Mouse (Mus musculus) thymus, adult 2 months (tissue): Measurements from ENCODE around the gene Cyth1. TPM values are rescaled to one million over a fixed set of nuclear protein-coding genes. Genes with fewer than 3 reads are reported as not detected.

Experiments used
- DNase-seq: peaks from one replicate; pipeline ENCODE4 v3.0.0; 2021
- H3K27ac ChIP-seq: fragments of 200-500 bp; 2 replicates; pipeline ENCODE4 v1.5.1; 2012; ENCODE audit warnings: low read length, control low read depth; ENCODE audit not compliant: control insufficient read depth, insufficient read depth
- H3K27me3 ChIP-seq: fragments of 200-500 bp; 2 replicates; pipeline ENCODE4 v1.6.1; 2012; ENCODE audit warnings: mild to moderate bottlenecking, low read length, moderate library complexity, mixed read lengths; ENCODE audit not compliant: control insufficient read depth, insufficient read depth
- H3K36me3 ChIP-seq: fragments of 200-500 bp; 2 replicates; pipeline ENCODE4 v1.6.1; 2012; ENCODE audit warnings: mild to moderate bottlenecking, low read length, moderate library complexity; ENCODE audit not compliant: control insufficient read depth, insufficient read depth
- H3K4me1 ChIP-seq: fragments of 200-500 bp; replicated peaks from 2 replicates; pipeline ENCODE4 v1.6.1; 2012; ENCODE audit warnings: low read length; ENCODE audit not compliant: control insufficient read depth, insufficient read depth
- H3K4me3 ChIP-seq: fragments of 200-500 bp; 2 replicates; pipeline ENCODE4 v1.5.1; 2012; ENCODE audit warnings: mild to moderate bottlenecking, low read length, control low read depth, moderate library complexity; ENCODE audit not compliant: control insufficient read depth, insufficient read depth
- CTCF ChIP-seq: fragments of 200-500 bp; IDR thresholded peaks from 2 replicates; pipeline ENCODE4 v1.5.1; 2012; ENCODE audit warnings: mild to moderate bottlenecking, control low read depth, low read length, moderate library complexity, borderline replicate concordance; ENCODE audit not compliant: control insufficient read depth, poor library complexity, insufficient read depth; ENCODE audit errors: extremely low read depth
- POLR2A ChIP-seq: fragments of 200-500 bp; IDR thresholded peaks from 2 replicates; pipeline ENCODE4 v1.6.1; 2012; ENCODE audit warnings: mild to moderate bottlenecking, low read length, control low read depth, moderate library complexity; ENCODE audit not compliant: control insufficient read depth, poor library complexity, insufficient read depth; ENCODE audit errors: extremely low read depth
- WGBS: fragments of 180-500 bp; shearing (Covaris S2); methylation state at CpG from one replicate; pipeline ENCODE4 v1.1.7; 2018; 5-methylcytosine and 5-hydroxymethylcytosine counted together
- polyA plus RNA-seq: library from polyadenylated mRNA; depleted of rRNA; stranded (reverse); fragments of >200 nt; gene quantifications from 2 replicates; pipeline ENCODE4 v1.2.3, GENCODE M21; 2012

Cyth1 gene
- polyA plus RNA-seq, 1 experiment, result 66.7 TPM

- DNase-seq, result no peak
- Histone ChIP-seq H3K36me3 (peaks cover 65% of the 10 kb centered on the region), H3K4me1 (no peaks in the 10 kb centered on the region), H3K27me3 (no peaks in the 10 kb centered on the region), H3K27ac (no peak overlapping the region), H3K4me3 (no peak overlapping the region)
- WGBS, result 80% methylated on average over 5 of the region's 5 CpGs
- no peak for TF ChIP-seq CTCF
- no peak for TF ChIP-seq POLR2A
Observed at GRCm38 (mm10) chr11:118178236-118178635, 70.2 kb downstream of the Cyth1 start.

GRCm38 (mm10) chr11:118174752-118175151, 73.6 kb downstream of the Cyth1 start:
- Histone ChIP-seq H3K4me3 (no peak overlapping the region), H3K27me3 (no peaks in the 10 kb centered on the region), H3K4me1 (no peaks in the 10 kb centered on the region), H3K36me3 (peaks cover 48% of the 10 kb centered on the region), H3K27ac (no peak overlapping the region)
- TF ChIP-seq CTCF (no peak), POLR2A (no peak)
- 94% methylated on average over 7 of the region's 7 CpGs for WGBS
- no peak for DNase-seq

GRCm38 (mm10) chr11:118172768-118173167, 75.6 kb downstream of the Cyth1 start:
- 96% methylated on average over 5 of the region's 5 CpGs for WGBS
- Histone ChIP-seq H3K4me1 (no peaks in the 10 kb centered on the region), H3K36me3 (peaks cover 48% of the 10 kb centered on the region), H3K27me3 (no peaks in the 10 kb centered on the region), H3K27ac (no peak overlapping the region), H3K4me3 (no peak overlapping the region)
- TF ChIP-seq POLR2A (no peak), CTCF (no peak)
- DNase-seq, result no peak

GRCm38 (mm10) chr11:118170333-118170732, 78.1 kb downstream of the Cyth1 start:
- WGBS, result 96% methylated on average over 5 of the region's 5 CpGs
- peaks cover 43% of the 10 kb centered on the region for H3K36me3 ChIP-seq
- DNase-seq, result no peak
- H3K4me1 ChIP-seq, result no peaks in the 10 kb centered on the region
- H3K4me3 ChIP-seq, result no peak overlapping the region
- TF ChIP-seq POLR2A, result no peak
- H3K27me3 ChIP-seq, result no peaks in the 10 kb centered on the region
- no peak overlapping the region for H3K27ac ChIP-seq

- 97% methylated on average over 9 of the region's 9 CpGs for WGBS
- H3K36me3 ChIP-seq, result peaks cover 45% of the 10 kb centered on the region
- no peak overlapping the region for H3K27ac ChIP-seq
Observed at GRCm38 (mm10) chr11:118168714-118169113, 79.7 kb downstream of the Cyth1 start.

GRCm38 (mm10) chr11:118166626-118167025, 81.8 kb downstream of the Cyth1 start:
- peaks cover 51% of the 10 kb centered on the region for H3K36me3 ChIP-seq
- TF ChIP-seq POLR2A, result no peak
- TF ChIP-seq CTCF, result no peak

More at GRCm38 (mm10) chr11:118168714-118169113, 79.7 kb downstream of the Cyth1 start:
- Histone ChIP-seq H3K27me3 (no peaks in the 10 kb centered on the region), H3K4me1 (no peaks in the 10 kb centered on the region), H3K4me3 (no peak overlapping the region)
- TF ChIP-seq CTCF (no peak), POLR2A (no peak)
- DNase-seq, result no peak

GRCm38 (mm10) chr11:118165681-118166080, 82.7 kb downstream of the Cyth1 start:
- 95% methylated on average over 11 of the region's 11 CpGs for WGBS
- Histone ChIP-seq H3K36me3 (peaks cover 47% of the 10 kb centered on the region), H3K4me3 (no peak overlapping the region), H3K27ac (no peak overlapping the region), H3K27me3 (no peaks in the 10 kb centered on the region), H3K4me1 (no peaks in the 10 kb centered on the region)
- TF ChIP-seq POLR2A, result no peak
- no peak for TF ChIP-seq CTCF
- no peak for DNase-seq

More at GRCm38 (mm10) chr11:118166626-118167025, 81.8 kb downstream of the Cyth1 start:
- no peak overlapping the region for H3K27ac ChIP-seq
- WGBS, result 94% methylated on average over 5 of the region's 5 CpGs
- H3K4me1 ChIP-seq, result no peaks in the 10 kb centered on the region
- H3K27me3 ChIP-seq, result no peaks in the 10 kb centered on the region
- H3K4me3 ChIP-seq, result no peak overlapping the region
- DNase-seq, result no peak
